Mouse (Mus musculus): Measurements from ENCODE around the gene Mcu.

- TF ChIP-seq POLR2A (IDR thresholded peaks at IDR 0.05; ENCODE audit: low read depth, low read length) = no peak
- no peak for TF ChIP-seq CTCF (IDR thresholded peaks at IDR 0.05; ENCODE audit: extremely low read depth, insufficient read depth, insufficient read length, insufficient replicate concordance)
Observed at GRCm38 (mm10) chr10:59413711-59414110, 202.8 kb downstream of the Mcu start.

All from spleen, adult 2 months (tissue).